Mouse (Mus musculus) kidney, postnatal 4 days (tissue): ENCODE data around the gene Mvb12b.

Experiments used
- DNase-seq, 2 experiments: peaks; one replicate each; pipeline ENCODE4 v3.0.0; 2021; ENCODE audit warnings: mixed read lengths in 2 of 2

Gene Mvb12b

GRCm38 (mm10) chr2:33774106-33774505 lies 113.6 kb downstream of the Mvb12b start:
- DNase-seq: no peak

DNA sequence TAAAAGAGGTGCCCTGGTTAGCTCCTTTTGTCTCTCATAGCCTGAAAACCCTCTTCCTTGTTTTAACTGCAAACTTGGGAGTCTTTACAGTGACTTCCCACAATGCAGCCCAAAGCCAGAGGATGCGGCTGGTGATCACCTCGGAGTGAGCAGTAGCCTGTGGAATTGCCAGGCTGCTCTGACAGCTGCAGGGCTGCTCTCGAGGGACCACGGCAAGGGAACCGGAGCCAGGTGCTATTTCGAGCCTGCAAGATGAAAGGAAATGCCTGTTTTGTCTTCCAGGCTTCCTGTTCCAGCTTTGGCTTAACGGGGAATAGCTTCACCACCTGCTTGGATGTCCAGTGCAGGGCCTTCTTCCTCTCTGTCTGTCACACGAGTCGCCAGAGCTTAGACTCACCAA lies 115.3 kb downstream of the Mvb12b start:
- peak in 1 of 2 experiments; percentile 37 for DNase-seq

DNA sequence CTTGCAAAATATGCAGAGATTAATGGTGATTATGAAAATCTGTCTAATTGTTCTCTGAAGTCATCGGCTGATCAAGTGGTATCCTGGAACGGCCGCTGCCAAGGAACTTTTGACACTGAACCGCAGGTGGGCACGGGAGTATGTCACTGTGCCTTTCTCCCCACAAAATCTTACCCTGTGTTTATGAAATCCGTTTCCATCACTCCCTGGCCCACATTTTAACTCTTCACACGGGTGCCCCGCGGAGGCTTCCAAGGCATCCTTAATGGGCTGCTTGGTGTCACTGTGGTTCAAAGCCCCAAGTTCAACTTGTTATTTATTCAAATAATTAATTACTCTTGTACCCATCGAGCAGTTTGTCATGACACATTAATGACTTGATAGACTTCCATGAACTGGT lies 116.4 kb downstream of the Mvb12b start:
- DNase-seq: no peak

DNA sequence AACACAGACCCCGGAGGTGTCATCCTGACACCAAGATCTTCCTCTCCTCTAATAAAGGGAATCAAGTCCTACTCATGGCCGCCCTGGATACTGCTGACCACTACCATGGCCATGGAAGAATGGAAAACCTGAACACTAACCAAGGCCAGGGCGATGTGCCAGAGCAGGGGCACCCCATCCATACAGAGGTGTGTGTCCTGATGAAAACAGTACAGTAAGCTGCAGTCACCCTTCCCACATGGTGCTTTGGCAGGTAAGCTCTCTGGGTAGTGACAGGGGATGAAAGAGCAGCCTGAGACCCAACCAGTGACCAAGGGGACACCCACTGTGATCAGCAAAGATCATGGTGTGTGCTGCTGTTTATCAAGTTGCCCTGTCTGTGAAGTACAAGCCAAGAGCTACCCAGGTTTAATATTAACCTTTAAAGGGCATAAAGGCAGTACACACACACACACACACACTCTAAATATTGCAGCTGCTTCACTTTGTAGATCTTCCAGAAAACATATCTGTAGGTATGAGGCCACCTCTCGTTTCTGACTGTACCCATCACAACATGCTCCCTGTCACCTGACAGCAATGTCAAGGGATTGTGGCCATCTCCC lies 117.1 kb downstream of the Mvb12b start:
- no peak for DNase-seq

DNA sequence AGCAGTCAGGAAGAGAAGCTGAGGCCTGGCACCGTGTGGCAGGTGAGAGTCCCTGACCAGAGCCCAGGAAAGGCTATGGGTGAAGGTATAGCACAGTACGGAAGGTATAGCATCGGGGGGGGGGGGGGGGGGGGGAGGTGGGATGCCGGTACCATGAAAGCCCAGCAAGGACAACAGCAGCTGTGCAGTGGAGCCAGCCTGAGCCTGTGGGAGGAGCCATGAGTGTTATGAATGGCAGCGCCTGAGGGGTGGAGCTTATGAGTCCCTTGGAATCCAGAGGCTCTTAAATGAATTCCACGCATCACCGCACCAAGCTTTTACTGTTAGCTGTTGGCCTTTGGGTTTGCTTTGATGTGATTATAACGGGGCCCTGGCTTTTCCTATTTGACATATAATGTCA lies 123.3 kb downstream of the Mvb12b start:
- DNase-seq: peak; percentile 46 to 71

GRCm38 (mm10) chr2:33762210-33762609 lies 125.5 kb downstream of the Mvb12b start:
- DNase-seq: no peak

GRCm38 (mm10) chr2:33760571-33760991 lies 127.2 kb downstream of the Mvb12b start:
- no peak for DNase-seq

- DNase-seq: no peak
These were observed 128.3 kb downstream of the Mvb12b start for GRCm38 (mm10) chr2:33759447-33759846.

DNA sequence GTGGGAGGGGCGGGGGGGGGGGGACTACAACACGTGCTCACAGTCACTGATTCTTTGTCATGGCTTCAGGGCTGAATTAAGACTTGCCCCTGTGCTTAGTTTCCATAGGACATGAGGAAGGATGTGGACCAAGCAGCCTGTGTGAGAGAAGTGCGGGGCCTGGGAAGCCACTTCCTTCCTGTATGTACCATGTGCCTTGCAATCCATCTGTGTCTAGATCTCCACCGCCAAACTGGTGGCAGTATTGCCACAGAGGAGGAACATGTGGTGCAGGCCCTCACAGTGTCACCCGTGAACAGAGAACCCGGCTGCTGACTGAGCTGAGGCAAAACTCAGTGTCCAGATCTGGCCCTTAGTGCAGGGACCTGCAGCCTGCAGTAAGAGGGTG lies 132.1 kb downstream of the Mvb12b start:
- DNase-seq: peak; percentile 21 to 38

DNA sequence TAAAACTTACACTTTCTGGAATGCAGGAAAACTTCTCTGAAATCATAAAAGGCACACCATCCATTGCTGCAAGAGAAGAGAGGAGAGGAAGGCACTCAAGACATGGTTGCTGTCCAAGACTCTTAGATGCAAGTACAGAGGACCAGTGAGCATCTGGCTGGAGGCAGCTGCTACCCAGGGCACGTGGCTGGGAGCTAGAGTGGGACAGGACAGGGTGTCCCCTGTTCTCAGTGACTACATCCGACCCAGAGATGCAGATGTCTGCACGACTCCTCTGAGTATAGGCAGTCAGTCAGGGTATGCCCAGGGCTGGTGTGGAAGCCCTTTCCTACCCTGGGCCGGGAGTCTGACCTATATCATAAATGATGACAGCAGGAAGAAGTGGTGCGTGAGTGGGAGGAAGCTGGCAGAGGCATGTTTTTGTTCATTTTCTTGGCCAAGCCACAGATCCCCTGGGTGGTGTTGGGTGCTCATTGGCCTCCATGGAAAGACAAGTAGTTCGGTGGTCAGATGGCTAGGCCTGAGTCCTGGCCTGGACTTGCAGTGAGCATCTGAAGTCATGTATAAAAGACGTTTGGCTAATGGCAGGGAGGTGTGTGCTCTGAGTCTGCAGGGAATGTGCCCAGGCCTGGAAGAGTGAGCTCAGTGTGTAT lies 132.6 kb downstream of the Mvb12b start:
- no peak for DNase-seq

DNA sequence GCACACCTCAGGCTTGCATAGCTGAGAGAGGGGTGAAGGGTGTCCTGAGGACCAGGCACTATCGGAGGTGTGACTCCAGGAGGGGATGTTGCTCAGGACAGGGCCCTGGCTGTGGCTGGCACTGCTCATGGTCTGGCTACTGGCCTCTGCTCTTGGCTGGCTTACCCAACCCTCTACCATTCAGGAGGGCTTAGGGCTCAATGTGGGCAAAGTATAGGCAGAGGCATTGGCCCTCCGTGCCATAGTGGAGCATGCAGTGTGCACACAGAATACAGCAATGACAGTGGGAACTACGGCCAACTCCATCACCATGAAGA lies 133.5 kb downstream of the Mvb12b start:
- no peak for DNase-seq

DNA sequence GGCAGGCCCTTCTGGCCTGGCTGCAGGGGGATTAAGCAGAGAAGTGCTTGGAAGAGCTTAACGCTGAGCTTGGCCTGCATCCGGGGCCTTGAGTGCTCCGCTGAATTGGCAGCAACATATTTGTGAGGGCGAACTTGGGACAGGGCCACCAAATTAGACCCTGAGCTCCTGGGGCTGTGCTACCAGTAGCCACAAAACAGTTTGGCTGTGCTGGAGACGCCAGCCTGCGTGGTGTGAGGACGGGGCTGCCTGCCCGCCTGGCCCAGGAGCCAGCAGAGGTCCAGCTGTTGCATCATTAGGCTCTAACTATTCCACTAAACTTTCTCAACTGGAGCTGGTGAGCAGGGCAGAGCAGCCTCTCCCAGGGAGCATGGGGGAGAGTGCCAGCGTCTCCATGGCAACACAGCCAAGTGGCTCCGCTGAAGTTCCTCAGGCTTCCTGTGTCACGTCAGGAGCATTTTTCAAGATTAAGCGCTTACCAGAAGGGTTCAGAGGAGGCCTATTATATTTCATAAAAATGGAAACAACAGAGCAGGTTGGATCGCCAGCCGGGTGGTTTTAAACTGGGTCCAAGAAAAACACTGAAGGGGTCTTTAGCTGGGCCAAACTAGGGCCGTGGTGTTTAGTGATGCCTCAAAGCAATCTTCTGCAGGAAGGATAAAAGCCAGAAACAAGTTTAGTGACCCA lies 134.0 kb downstream of the Mvb12b start:
- peak; percentile 86 to 91 for DNase-seq

DNA sequence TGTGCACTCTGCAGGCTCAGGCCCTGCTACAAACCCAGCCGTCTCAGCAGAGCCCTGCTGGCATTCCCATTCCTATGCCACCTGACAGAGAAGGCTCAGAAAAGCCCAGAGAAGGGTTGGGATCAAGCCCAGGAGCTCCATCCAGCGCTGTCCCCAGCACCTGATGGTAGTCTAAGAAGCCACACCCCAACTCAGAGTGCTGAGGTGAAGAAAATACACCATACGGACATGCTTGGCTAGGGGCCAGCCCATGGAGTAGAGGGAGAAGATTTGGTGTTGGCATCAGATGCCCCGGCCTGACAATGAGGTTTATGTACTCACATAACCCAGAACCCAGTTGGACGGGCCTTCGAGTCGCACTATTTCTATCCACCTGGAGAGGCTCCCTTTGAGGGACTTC lies 137.1 kb downstream of the Mvb12b start:
- DNase-seq: no peak

GRCm38 (mm10) chr2:33746471-33746870 lies 141.3 kb downstream of the Mvb12b start:
- DNase-seq: peak; percentile 79 to 83

GRCm38 (mm10) chr2:33745724-33746123 lies 142.0 kb downstream of the Mvb12b start:
- no peak for DNase-seq

GRCm38 (mm10) chr2:33737128-33737527 lies 150.6 kb downstream of the Mvb12b start:
- DNase-seq: no peak

DNA sequence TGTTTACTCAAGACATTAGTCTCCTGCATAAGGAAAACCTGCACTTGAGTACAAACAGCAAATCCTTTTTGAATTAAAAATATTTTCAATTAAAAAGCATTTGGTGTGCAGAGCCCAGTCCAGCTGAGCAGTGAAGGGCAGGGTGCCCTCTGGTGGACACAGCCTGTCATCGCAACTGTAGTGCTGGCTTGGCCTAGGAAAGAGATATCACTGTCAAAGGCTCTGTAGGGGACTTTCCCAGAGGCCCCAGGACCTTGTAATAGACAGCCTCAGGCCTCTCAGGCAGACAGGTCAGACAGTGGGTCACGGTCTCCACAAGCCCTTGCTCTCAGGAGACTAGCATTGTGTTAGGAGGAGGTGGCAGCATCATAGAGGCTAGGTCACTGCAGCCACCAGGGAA lies 151.0 kb downstream of the Mvb12b start:
- DNase-seq: peak; percentile 82 to 83

- peak; percentile 90 to 93 for DNase-seq
These were observed 152.8 kb downstream of the Mvb12b start for GRCm38 (mm10) chr2:33734781-33735485.

- peak in 1 of 2 experiments; percentile 36 for DNase-seq
These were observed 158.0 kb downstream of the Mvb12b start for GRCm38 (mm10) chr2:33729701-33730100.

DNA sequence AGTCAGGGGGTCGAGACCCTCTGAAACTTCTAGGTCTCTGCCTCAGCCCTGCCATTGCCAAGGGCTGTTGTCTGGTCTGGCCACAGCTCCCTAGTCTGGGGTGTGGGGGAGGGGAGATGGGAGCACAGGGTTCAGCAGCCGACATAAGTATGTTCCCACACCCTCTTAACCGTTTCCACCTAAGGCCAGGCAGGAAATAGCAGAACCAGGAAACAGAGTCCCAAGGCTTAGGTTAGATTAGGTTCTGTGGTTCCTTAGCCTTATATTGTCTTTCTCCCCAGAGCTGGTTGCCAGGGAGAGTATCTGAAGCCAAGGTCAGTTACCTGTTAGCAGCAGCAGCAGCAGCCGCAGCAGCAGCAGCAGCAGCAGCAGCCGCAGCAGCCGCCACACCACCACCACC lies 160.5 kb downstream of the Mvb12b start:
- DNase-seq: peak in 1 of 2 experiments; percentile 33

DNA sequence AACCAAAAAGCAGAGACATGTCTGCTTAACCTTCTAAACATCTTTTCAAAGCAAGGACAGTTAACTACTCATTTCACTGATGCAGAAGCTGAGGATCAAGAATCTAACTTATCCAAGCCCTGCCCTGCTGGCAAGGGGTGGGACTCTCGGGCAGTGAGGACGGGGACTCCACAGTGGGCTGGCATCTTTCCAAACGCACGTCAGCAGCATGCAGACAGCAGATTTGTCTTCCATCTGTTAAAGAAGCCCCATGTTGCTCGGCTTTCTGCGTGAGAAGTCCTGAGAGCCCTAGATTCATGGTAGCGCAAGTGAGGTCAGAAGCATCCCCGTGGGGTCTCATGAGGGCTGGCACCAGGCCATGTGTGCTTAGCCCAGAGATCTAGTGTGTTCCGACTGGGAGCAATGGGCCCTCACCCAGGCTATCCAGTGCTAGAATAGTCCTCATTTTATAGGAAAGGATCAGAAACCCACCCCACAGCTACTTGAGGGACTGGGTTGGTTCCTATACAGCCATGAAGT lies 167.3 kb downstream of the Mvb12b start:
- DNase-seq: no peak

- no peak for DNase-seq
These were observed 168.2 kb downstream of the Mvb12b start for GRCm38 (mm10) chr2:33719339-33720066.

- DNase-seq: no peak
These were observed 169.2 kb downstream of the Mvb12b start for GRCm38 (mm10) chr2:33718561-33718960.
